Mouse (Mus musculus) midbrain, embryonic 13.5 days (tissue): Measurements from ENCODE around the gene Hsd17b13. TPM values are rescaled to one million over a fixed set of nuclear protein-coding genes. Genes with fewer than 3 reads are reported as not detected.

ENCODE experiments used
- ATAC-seq: fragments of 200-750 bp; cut with Nextera tagmentation; 2 replicates; pipeline ENCODE4 v1.8.0; 2017; ENCODE audit warnings: mild to moderate bottlenecking, moderate TSS enrichment, moderate library complexity
- H3K27ac ChIP-seq: fragments of 300-500 bp; sonication (generic); 2 replicates; pipeline ENCODE4 v1.5.1; 2015; ENCODE audit warnings: inconsistent platforms, mild to moderate bottlenecking, moderate library complexity
- H3K27me3 ChIP-seq: fragments of 300-500 bp; sonication (generic); 2 replicates; pipeline ENCODE4 v1.6.1; 2015; ENCODE audit warnings: mild to moderate bottlenecking, inconsistent platforms
- H3K36me3 ChIP-seq: fragments of 300-500 bp; sonication (generic); 2 replicates; pipeline ENCODE4 v1.6.1; 2015; ENCODE audit warnings: mild to moderate bottlenecking, inconsistent platforms
- H3K4me1 ChIP-seq: fragments of 300-500 bp; sonication (generic); replicated peaks from 2 replicates; pipeline ENCODE4 v1.6.1; 2015; ENCODE audit warnings: inconsistent platforms
- H3K4me2 ChIP-seq: fragments of 300-500 bp; sonication (generic); replicated peaks from 2 replicates; pipeline ENCODE4 v1.6.1; 2015; ENCODE audit warnings: moderate library complexity, mild to moderate bottlenecking, inconsistent platforms
- H3K4me3 ChIP-seq: fragments of 300-500 bp; sonication (generic); replicated peaks from 2 replicates; pipeline ENCODE4 v1.5.1; 2015; ENCODE audit warnings: mild to moderate bottlenecking, inconsistent platforms
- H3K9ac ChIP-seq: fragments of 300-500 bp; sonication (generic); replicated peaks from 2 replicates; pipeline ENCODE4 v1.6.1; 2015; ENCODE audit warnings: mild to moderate bottlenecking, inconsistent platforms
- H3K9me3 ChIP-seq: fragments of 300-500 bp; sonication (generic); 2 replicates; pipeline ENCODE4 v1.6.1; 2016; ENCODE audit warnings: mild to moderate bottlenecking, inconsistent platforms
- WGBS: fragments of 180-500 bp; shearing (Covaris S2); methylation state at CpG from one replicate; pipeline ENCODE4 v1.1.7; 2015; 5-methylcytosine and 5-hydroxymethylcytosine counted together
- polyA plus RNA-seq: library from polyadenylated mRNA; unstranded; fragments of >200 nt; fragmentation: Nextera tagmentation; extraction: Ambion mirVana; gene quantifications from 2 replicates; pipeline ENCODE4 v1.2.1, GENCODE M21; 2015

The Hsd17b13 gene
- polyA plus RNA-seq, 1 experiment from 2014 or later, result not detected

DNA sequence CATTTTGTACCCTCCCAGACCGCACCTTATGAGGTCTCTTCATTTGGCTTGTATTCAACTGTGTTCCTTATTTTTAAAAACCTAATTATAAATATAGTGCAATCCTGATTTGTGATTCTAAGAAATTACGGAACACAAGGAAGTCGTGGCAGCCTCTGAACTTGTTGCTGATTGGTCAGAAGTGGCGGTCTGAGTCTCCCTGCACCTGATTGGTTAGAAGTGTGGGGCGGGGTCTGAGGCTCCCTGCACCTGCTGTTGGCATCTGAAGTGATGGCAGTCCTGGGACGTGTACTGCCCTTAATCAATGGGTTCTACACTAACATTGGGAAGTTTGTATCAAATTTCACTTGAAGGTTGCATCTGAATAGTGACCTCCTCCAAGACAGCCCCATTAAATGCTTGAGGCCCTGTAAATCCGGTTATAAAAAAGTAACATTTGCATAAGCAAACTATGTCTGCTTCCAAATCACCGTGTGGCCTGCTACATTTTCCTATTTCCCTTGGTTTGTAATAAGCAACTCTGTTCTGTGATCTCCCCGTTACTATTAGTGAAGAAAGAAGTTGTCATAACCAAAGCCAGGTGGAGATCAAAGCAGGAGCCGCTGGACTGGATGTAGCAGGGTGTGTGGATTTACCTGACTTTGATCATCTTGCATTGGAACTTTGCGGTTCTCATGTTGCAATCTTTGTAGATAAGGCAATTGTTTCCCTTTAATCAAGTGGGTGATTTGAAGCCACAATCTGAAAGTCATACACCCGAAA lies 60.4 kb downstream of the Hsd17b13 start:
- 63% methylated on average over 12 of the region's 12 CpGs for WGBS
- no peak overlapping the region for H3K9ac ChIP-seq

DNA sequence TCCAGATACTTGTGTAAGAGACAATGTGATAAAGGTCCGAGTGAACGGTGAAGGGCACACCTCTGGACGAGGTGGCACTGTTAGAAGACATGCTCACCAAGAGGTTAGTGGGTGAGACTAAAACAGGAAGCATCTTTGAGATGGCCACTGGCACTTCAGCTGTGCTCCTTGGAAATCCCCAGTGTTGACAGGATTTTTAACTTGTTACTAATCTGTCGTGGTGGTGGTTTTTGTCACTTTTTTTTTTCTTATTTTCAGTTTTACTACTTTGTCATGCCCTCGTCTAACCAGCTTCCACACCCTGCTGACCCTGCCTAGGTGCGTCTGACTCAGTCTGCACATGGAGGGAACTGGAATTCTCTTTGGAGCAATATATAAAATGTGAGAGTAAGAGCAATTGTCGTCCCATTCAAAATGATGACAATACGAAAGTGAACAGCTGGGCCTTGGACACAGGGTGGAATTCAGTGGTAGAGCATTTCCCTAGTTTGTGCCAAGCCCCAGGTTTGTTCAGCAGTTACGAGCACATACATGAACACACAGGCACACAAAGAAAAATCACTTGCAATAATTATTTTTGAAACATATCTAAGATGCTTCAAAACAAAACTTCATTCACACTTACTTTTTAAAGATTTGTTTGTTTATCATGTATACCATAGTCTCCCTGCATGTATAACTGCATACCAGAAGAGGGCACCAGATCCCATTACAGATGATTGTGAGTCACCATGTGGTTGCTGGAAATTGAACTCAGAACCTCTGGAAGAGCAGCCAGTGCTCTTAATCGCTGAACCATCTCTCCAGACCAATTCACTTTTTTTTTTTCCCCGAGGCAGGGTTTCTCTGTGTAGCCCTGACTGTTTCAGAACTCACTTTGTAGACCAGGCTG lies 62.6 kb downstream of the Hsd17b13 start:
- H3K9ac ChIP-seq, result no peak overlapping the region
- no peak for ATAC-seq
- no peak overlapping the region for H3K4me3 ChIP-seq
- 73% methylated on average over 11 of the region's 11 CpGs for WGBS
- H3K27ac ChIP-seq, result no peak overlapping the region
- peaks cover 14% of the 10 kb centered on the region for H3K4me1 ChIP-seq
- H3K4me2 ChIP-seq, result no peak overlapping the region
- peaks cover 4% of the 10 kb centered on the region; the same call in 1 of the 2 replicates for H3K27me3 ChIP-seq
- H3K9me3 ChIP-seq, result no peaks in the 10 kb centered on the region
- no peaks in the 10 kb centered on the region for H3K36me3 ChIP-seq

More for the DNA sequence above, 60.4 kb downstream of the Hsd17b13 start:
- Histone ChIP-seq H3K4me3 (no peak overlapping the region), H3K4me2 (no peak overlapping the region), H3K9me3 (no peaks in the 10 kb centered on the region), H3K4me1 (0 out of 2 replicates have a peak, but pooled peaks cover 4% of the 10 kb centered on the region), H3K36me3 (no peaks in the 10 kb centered on the region), H3K27ac (no peak overlapping the region), H3K27me3 (peaks cover 4% of the 10 kb centered on the region; the same call in 1 of the 2 replicates)
- no peak; the same call in 1 of the 2 replicates for ATAC-seq

DNA sequence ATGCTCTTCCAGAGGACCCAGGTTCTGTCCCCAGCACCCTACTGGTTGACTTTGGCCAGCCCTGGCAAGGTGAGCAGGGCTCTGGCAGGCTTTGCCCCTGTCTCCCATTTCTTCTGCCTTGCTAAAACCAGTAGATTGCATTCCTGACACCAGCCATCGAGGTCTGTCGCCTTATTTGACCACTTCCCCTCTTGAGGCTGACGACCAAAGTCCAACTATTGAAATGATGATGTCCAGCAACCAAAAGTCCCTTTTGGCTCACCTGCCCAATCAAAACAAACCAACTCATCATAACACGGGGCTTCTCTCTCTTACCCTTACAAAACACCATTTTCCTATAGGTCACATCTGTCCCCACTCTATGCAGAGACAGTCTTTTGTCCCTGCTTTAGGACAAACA lies 64.1 kb downstream of the Hsd17b13 start:
- WGBS, result 71% methylated on average over 4 of the region's 4 CpGs
- Histone ChIP-seq H3K4me1 (peaks cover 16% of the 10 kb centered on the region), H3K27me3 (peaks cover 4% of the 10 kb centered on the region; the same call in 1 of the 2 replicates)

DNA sequence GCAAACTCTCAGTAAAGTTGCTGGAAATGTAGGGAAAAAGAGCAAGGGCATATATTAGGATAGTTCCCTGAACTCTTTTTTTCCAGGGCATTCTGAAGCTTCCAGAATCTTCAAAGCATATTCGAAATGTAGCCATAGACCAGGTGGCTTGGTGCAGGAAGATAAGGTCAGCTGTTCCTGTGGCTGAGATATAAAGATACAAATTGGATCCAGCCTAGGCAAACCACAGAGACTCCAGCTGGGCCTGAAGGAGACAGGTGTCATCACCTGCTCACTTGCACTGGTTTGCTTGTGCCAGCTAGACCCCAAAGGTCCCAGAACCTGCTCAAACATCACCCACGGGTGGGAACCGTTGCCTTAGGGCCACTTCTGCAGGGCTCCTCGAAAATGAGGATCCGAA lies 65.7 kb downstream of the Hsd17b13 start:
- Histone ChIP-seq H3K4me2 (peak overlapping the region; percentile 19; the same call in 1 of the 2 replicates), H3K36me3 (no peaks in the 10 kb centered on the region)
- 85% methylated on average over 5 of the region's 5 CpGs for WGBS

More for the DNA sequence above, 64.1 kb downstream of the Hsd17b13 start:
- Histone ChIP-seq H3K4me2 (no peak overlapping the region), H3K36me3 (no peaks in the 10 kb centered on the region), H3K9me3 (no peaks in the 10 kb centered on the region), H3K27ac (no peak overlapping the region), H3K4me3 (no peak overlapping the region), H3K9ac (no peak overlapping the region)
- no peak for ATAC-seq

DNA sequence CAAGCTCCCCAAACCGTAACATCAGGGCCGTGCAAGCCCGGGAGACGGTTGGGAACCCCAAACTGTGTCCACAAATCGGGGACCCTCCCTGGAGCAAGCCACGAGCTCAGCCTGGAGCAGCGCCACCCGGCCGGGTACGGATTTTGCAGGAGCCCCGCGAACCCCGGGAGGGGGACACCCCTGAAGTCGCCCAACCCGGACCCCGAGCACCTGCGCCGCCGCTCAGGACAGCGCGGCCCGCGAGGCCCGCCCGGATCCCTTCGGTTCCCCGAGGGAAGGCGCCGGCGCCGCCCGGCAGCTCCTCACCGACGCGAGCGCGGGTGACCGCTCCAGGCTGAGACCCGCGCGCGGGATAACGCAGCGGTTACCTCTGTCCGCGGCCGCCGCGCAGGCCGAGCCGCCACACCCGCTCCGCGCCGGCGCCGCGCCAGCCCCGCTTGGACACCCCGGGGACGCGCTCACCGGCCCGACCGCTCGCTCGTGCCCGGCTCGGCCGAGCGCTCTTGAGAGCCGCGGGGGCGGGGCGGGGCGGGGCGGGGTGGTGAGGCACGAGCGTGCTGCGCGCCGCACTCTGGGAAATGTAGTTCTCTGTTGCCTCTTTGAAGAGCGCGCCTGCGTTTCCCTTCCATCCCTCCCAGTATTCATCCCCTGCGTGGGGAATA lies 66.3 kb downstream of the Hsd17b13 start, which contains the start of gene Klhl8:
Klhl8 (minus strand) TSS at position 512 of the 662 bp plus-strand sequence.
- WGBS, result under 1% methylated on average over 73 of the region's 86 CpGs
- Histone ChIP-seq H3K27ac (peak within 1 kb of the TSS; percentile 81), H3K9ac (peak within 1 kb of the TSS; percentile 92), H3K4me3 (peak within 1 kb of the TSS; percentile 83), H3K4me1 (peaks cover 12% of the 10 kb centered on the region), H3K9me3 (no peaks in the 10 kb centered on the region), H3K4me2 (peak within 1 kb of the TSS; percentile 70), H3K36me3 (no peaks in the 10 kb centered on the region), H3K27me3 (peaks cover 4% of the 10 kb centered on the region; the same call in 1 of the 2 replicates)
- peak; percentile 98 for ATAC-seq

More for the DNA sequence above, 65.7 kb downstream of the Hsd17b13 start:
- Histone ChIP-seq H3K4me3 (no peak overlapping the region), H3K27me3 (peaks cover 4% of the 10 kb centered on the region; the same call in 1 of the 2 replicates), H3K9ac (no peak overlapping the region), H3K9me3 (no peaks in the 10 kb centered on the region), H3K27ac (no peak overlapping the region), H3K4me1 (peaks cover 12% of the 10 kb centered on the region)
- peak; percentile 15 for ATAC-seq

DNA sequence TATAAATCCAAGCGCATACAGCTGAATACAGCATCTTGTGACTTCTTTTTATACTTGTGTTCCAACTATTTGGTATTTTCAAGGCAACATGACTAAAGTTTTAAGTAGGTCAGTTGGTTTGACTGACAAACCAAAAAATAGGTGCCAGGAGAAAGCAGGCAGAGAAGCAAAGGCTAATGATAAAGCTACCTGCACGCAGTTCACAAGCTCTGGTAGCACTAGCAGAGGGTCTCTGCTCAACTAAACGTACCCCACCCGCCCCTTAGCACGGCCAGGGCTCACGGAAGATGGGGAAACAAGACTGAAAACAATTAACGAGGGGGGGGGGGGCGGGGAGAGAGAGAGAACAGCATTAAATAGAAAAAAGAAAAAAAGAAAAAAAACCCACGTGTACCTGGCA lies 67.1 kb downstream of the Hsd17b13 start:
- H3K27ac ChIP-seq, result no peak overlapping the region
- peak overlapping the region; percentile 70 for H3K4me2 ChIP-seq
- no peak for ATAC-seq
- 16% methylated on average over 8 of the region's 9 CpGs for whole genome bisulfite sequencing
- H3K4me3 ChIP-seq, result peak overlapping the region; percentile 83
- H3K36me3 ChIP-seq, result no peaks in the 10 kb centered on the region
- H3K4me1 ChIP-seq, result peaks cover 12% of the 10 kb centered on the region
- H3K27me3 ChIP-seq, result peaks cover 4% of the 10 kb centered on the region; the same call in 1 of the 2 replicates
- no peaks in the 10 kb centered on the region for H3K9me3 ChIP-seq
- H3K9ac ChIP-seq, result peak overlapping the region; percentile 92; the same call in 1 of the 2 replicates

DNA sequence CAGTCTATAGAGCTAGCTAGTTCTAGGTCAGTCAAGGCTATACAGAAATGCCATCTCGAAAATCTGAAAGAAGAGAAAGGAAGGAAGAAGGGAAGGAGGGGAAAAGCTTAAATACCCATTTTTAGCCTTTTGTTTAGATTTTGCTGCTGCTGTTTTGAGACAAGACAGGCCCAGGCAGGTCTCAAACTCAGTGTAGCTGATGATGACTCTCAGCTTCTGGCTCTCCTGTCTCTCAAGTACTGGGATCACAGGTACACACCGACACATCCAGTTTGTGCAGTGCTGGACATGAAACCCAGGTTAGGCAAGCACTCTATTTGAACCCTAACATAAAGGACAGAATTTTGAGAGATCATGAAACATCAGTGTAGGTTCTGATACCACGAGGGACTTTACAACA lies 67.7 kb downstream of the Hsd17b13 start:
- WGBS, result 83% methylated on average over 3 of the region's 3 CpGs
- Histone ChIP-seq H3K27ac (no peak overlapping the region), H3K4me2 (no peak overlapping the region), H3K4me1 (peaks cover 12% of the 10 kb centered on the region), H3K27me3 (peaks cover 4% of the 10 kb centered on the region; the same call in 1 of the 2 replicates), H3K9me3 (no peaks in the 10 kb centered on the region), H3K4me3 (no peak overlapping the region), H3K9ac (no peak overlapping the region), H3K36me3 (no peaks in the 10 kb centered on the region)
- ATAC-seq, result no peak

DNA sequence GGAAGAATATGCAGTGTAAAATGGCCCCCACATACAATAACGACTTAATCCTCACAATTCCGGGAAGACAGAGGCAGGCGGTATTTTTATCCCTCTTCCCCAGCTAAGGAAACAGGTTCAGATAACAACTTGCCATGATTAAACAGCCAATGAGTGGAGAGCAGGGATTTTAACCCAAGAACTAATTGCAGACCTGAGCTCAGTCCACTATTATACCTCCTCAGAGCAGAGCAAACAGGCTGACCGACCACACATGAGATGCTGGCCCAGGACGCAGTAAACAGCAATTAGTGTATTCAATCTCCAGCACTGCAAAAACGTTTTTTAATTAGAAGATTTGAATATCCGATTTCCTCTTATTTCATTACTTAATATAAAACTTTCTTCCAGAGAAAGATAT lies 68.4 kb downstream of the Hsd17b13 start:
- no peaks in the 10 kb centered on the region for H3K9me3 ChIP-seq
- no peak for ATAC-seq
- 51% methylated on average over 7 of the region's 7 CpGs for WGBS
- no peak overlapping the region for H3K4me3 ChIP-seq
- H3K36me3 ChIP-seq, result no peaks in the 10 kb centered on the region
- no peak overlapping the region for H3K4me2 ChIP-seq
- peaks cover 12% of the 10 kb centered on the region for H3K4me1 ChIP-seq
- H3K9ac ChIP-seq, result no peak overlapping the region
- H3K27ac ChIP-seq, result no peak overlapping the region
- peaks cover 4% of the 10 kb centered on the region; the same call in 1 of the 2 replicates for H3K27me3 ChIP-seq

DNA sequence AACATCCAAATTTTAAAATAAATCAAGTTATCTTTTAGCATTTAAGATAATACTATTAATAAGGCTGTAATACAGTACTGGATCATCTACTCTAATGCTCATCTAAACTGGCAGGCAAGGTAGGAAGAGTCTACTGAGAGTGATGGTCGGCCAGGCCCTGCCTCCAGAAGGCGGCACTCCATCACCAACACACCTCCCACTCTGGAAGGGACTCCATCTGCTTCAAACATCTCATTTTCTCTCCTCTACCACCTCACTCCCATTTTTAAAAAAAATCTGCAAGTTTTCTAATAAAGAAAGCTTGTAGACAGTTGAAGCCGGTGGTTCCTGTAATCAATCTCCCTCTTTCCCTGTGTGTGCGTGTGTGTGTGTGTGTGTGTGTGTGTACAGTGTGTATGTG lies 69.4 kb downstream of the Hsd17b13 start:
- Histone ChIP-seq H3K9me3 (no peaks in the 10 kb centered on the region), H3K36me3 (no peaks in the 10 kb centered on the region), H3K4me1 (peaks cover 12% of the 10 kb centered on the region), H3K4me2 (no peak overlapping the region), H3K27ac (no peak overlapping the region), H3K4me3 (no peak overlapping the region), H3K27me3 (peaks cover 4% of the 10 kb centered on the region; the same call in 1 of the 2 replicates), H3K9ac (no peak overlapping the region)
- 97% methylated on average over 4 of the region's 4 CpGs for WGBS
- ATAC-seq, result no peak

DNA sequence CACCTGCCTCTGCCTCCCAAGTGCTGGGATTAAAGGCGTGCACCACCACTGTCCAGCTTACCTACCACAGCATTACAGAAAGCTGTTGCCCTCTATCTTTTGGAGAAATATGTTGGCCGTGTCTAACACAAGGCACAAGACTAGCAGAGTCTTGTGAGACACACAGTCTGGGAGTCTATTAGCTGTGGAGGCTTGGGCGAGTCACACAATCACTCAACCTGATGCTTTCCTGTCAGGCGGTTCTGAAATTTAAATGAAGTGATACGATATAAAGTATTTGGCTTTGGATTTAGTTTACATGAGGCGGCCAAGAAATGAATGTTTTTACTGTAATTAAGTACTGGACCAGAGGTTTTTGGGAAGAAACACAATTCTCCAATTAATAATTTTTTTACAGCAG lies 71.0 kb downstream of the Hsd17b13 start:
- H3K9me3 ChIP-seq, result no peaks in the 10 kb centered on the region
- no peak overlapping the region for H3K9ac ChIP-seq
- H3K36me3 ChIP-seq, result no peaks in the 10 kb centered on the region
- H3K4me2 ChIP-seq, result no peak overlapping the region
- no peak for ATAC-seq
- H3K27ac ChIP-seq, result no peak overlapping the region
- H3K4me1 ChIP-seq, result peaks cover 12% of the 10 kb centered on the region
- no peaks in the 10 kb centered on the region for H3K27me3 ChIP-seq
- H3K4me3 ChIP-seq, result no peak overlapping the region
- 94% methylated on average over 6 of the region's 6 CpGs for WGBS
